Mouse (Mus musculus): Measurements from ENCODE around the gene Dhrs13. TPM values are rescaled to one million over a fixed set of nuclear protein-coding genes. Genes with fewer than 3 reads are reported as not detected.
A peak's percentile ranks its signal among the peaks of the same experiment; 100 is the strongest.

Dhrs13 gene
- polyA plus RNA-seq, 1 experiment from 2014 or later = 55.3 TPM

- Histone ChIP-seq H3K36me3 (peaks cover 53% of the 10 kb centered on the region), H3K27ac (replicated peaks) (no peak overlapping the region), H3K27me3 (replicated peaks) (no peaks in the 10 kb centered on the region), H3K4me1 (no peaks in the 10 kb centered on the region), H3K9ac (replicated peaks) (no peak overlapping the region), H3K9me3 (replicated peaks) (no peaks in the 10 kb centered on the region), H3K4me3 (replicated peaks) (no peak overlapping the region), H3K4me2 (no peak overlapping the region)
- ATAC-seq (ENCODE audit: low FRiP score) = no peak
- 98% methylated on average over 9 of the region's 9 CpGs for WGBS
Measured at GRCm38 (mm10) chr11:78073577-78074276, 41.6 kb downstream of the Dhrs13 start.

DNA sequence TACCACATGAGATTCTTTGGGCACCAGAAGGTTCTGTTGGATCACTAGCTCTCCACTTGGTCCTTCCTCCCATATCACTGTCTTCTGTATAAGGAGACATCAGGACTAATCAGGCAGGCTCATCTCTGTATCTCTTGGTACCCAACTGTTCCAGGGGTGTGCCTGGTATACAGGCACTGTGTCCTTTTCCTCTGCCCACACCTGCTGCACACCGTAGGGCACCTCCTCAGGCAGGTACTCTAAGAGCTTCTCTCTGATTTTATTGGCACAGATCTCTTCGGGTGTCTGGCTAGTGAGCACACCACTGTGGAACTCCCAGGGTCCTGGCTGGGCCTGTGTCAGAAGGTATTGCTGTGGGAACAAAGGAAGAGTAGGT is 42.2 kb downstream of the Dhrs13 start:
- Histone ChIP-seq H3K36me3 (peaks cover 53% of the 10 kb centered on the region), H3K9me3 (replicated peaks) (no peaks in the 10 kb centered on the region), H3K4me1 (peaks cover 5% of the 10 kb centered on the region), H3K27me3 (replicated peaks) (no peaks in the 10 kb centered on the region), H3K27ac (replicated peaks) (no peak overlapping the region), H3K4me3 (replicated peaks) (no peak overlapping the region), H3K4me2 (no peak overlapping the region), H3K9ac (replicated peaks) (no peak overlapping the region)
- 93% methylated on average over 2 of the region's 2 CpGs for WGBS
- ATAC-seq (ENCODE audit: low FRiP score) = no peak

DNA sequence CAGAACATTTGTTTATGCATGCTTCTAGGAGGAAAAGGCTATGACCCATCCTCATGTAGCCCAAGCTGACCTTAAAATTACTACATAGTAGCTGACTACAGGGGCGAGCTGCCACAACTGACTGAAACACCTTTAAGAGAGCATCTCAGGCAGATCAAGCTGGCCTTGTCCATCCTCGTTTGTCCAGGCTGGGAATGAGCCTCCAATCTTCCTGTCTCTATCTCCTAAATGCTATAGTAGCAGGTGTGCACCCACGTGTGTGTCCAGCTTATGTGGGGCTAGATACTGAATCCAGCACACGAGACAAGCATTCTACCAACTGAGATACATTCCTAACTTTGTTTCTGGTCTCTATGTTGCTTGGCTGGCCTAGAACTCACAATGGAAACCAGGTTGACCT is 42.6 kb downstream of the Dhrs13 start:
- H3K9me3 ChIP-seq (replicated peaks) = no peaks in the 10 kb centered on the region
- no peak overlapping the region for H3K4me3 ChIP-seq (replicated peaks)
- ATAC-seq (ENCODE audit: low FRiP score) = no peak
- H3K36me3 ChIP-seq = peaks cover 53% of the 10 kb centered on the region
- no peak overlapping the region for H3K4me2 ChIP-seq
- no peak overlapping the region for H3K27ac ChIP-seq (replicated peaks)
- 96% methylated on average over 4 of the region's 4 CpGs for WGBS
- H3K27me3 ChIP-seq (replicated peaks) = no peaks in the 10 kb centered on the region
- peaks cover 9% of the 10 kb centered on the region for H3K4me1 ChIP-seq
- H3K9ac ChIP-seq (replicated peaks) = no peak overlapping the region

GRCm38 (mm10) chr11:78079961-78080921 is 48.2 kb downstream of the Dhrs13 start, which contains the start of gene Eral1:
Gene Eral1, minus strand, starts transcription at chr11:78080383.
- peaks cover 15% of the 10 kb centered on the region for H3K4me1 ChIP-seq
- peak within 1 kb of the TSS; percentile 66 for H3K4me2 ChIP-seq
- peak; percentile 98 for ATAC-seq (ENCODE audit: low FRiP score)
- H3K4me3 ChIP-seq (replicated peaks) = peak within 1 kb of the TSS; percentile 82
- peaks cover 16% of the 10 kb centered on the region for H3K36me3 ChIP-seq
- peak within 1 kb of the TSS; percentile 78 for H3K9ac ChIP-seq (replicated peaks)
- H3K9me3 ChIP-seq (replicated peaks) = no peaks in the 10 kb centered on the region
- WGBS = 2% methylated on average over 42 of the region's 42 CpGs
- peaks cover 8% of the 10 kb centered on the region; the same call in 1 of the 2 replicates for H3K27me3 ChIP-seq (replicated peaks)
- H3K27ac ChIP-seq (replicated peaks) = peak within 1 kb of the TSS; percentile 85

DNA sequence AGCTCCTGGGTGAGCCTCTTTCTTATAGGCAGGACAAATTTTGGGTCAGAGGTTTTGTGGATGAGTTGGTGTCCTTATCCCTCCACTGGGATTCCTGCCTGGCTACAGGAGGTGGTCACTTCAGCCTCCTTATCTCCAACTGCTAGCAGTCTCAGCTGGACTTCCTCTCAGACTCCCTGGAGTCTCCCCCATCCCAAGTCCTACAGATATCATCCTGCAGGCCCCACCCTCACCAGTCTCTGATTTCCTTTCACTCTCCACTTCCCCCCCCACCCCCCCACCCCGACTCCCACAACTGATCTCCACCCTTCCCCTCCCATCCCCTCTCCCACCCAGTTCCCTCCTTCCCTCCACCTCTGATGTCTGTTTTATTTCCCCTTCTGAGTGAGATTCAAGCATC is 51.5 kb downstream of the Dhrs13 start:
- H3K9ac ChIP-seq (replicated peaks) = no peak overlapping the region
- H3K4me1 ChIP-seq = peaks cover 15% of the 10 kb centered on the region
- no peak overlapping the region for H3K4me3 ChIP-seq (replicated peaks)
- peaks cover 8% of the 10 kb centered on the region; the same call in 1 of the 2 replicates for H3K27me3 ChIP-seq (replicated peaks)
- H3K36me3 ChIP-seq = no peaks in the 10 kb centered on the region
- no peaks in the 10 kb centered on the region for H3K9me3 ChIP-seq (replicated peaks)
- no peak overlapping the region for H3K4me2 ChIP-seq
- ATAC-seq (ENCODE audit: low FRiP score) = no peak
- 55% methylated on average over 1 of the region's 1 CpGs for WGBS
- H3K27ac ChIP-seq (replicated peaks) = no peak overlapping the region

DNA sequence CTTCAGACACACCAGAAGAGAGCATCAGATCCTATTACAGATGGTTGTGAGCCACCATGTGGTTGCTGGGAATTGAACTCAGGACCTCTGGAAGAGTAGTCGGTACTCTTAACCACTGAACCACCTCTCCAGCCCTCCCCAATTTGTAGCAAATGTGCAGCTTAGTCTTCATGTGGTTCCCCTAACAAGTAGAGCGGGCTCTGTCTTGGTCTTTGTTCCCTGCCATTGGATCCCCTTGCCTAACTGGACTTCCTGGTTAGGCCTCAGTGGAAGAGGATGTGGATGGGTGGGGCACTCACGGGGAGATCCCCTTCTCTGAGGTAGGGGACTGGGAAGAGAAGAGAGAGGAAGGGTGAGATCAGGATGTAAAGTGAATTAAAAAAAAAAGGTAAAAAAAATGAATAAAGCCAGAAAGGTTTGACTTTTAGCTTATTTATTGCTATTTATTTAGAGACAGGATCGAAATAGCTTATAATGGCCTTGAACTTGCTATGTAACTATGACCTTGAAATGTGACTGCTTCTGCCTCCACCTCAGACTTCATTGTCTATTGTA is 54.9 kb downstream of the Dhrs13 start:
- Histone ChIP-seq H3K9me3 (replicated peaks) (no peaks in the 10 kb centered on the region), H3K36me3 (no peaks in the 10 kb centered on the region), H3K27me3 (replicated peaks) (peaks cover 8% of the 10 kb centered on the region; the same call in 1 of the 2 replicates), H3K4me3 (replicated peaks) (no peak overlapping the region), H3K4me1 (no peaks in the 10 kb centered on the region), H3K9ac (replicated peaks) (no peak overlapping the region), H3K4me2 (no peak overlapping the region), H3K27ac (replicated peaks) (no peak overlapping the region)
- 79% methylated on average over 4 of the region's 4 CpGs for WGBS
- ATAC-seq (ENCODE audit: low FRiP score) = no peak

MicroRNAs within 50 kb of the gene (microRNA counts, 519-probe panel; counts per million panel counts)
- microRNA mmu-miR-144 = 3,199 counts per million, percentile 78 among the panel's probes with 10 or more counts
- microRNA mmu-miR-451 = 2,799 counts per million, percentile 66 among the panel's probes with 10 or more counts

Small RNAs within 50 kb of the gene (microRNA-seq; reads per million reads assigned to microRNA genes)
- gene Mir144 = 24.2 reads per million, percentile 33 among the genes with 10 or more reads in this experiment
- gene Mir451a = not detected
- gene Mir451b = not detected

Other genes with a start within 250 kb of the Dhrs13 start
- gene Gm10277, start 244.5 kb upstream of the Dhrs13 start, polyA plus RNA-seq (2015; fragmentation: Nextera tagmentation; extraction: Ambion mirVana) = 1.5 and 1.8 TPM in 2 replicates
- 5.4 and 5.5 TPM in 2 replicates for gene Pipox, start 138.2 kb upstream of the Dhrs13 start, polyA plus RNA-seq (2015; fragmentation: Nextera tagmentation; extraction: Ambion mirVana)
- 101 and 123 TPM in 2 replicates for gene Sez6, start 101.5 kb upstream of the Dhrs13 start, polyA plus RNA-seq (2015; fragmentation: Nextera tagmentation; extraction: Ambion mirVana)
- 14.6 and 16.9 TPM in 2 replicates for gene Phf12, start 49.5 kb upstream of the Dhrs13 start, polyA plus RNA-seq (2015; fragmentation: Nextera tagmentation; extraction: Ambion mirVana)
- 121 and 132 TPM in 2 replicates for gene Flot2, start 5.7 kb downstream of the Dhrs13 start, polyA plus RNA-seq (2015; fragmentation: Nextera tagmentation; extraction: Ambion mirVana)
- 30.1 and 30.9 TPM in 2 replicates for gene Eral1, start 48.1 kb downstream of the Dhrs13 start, polyA plus RNA-seq (2015; fragmentation: Nextera tagmentation; extraction: Ambion mirVana)
- gene Fam222b, start 62.4 kb downstream of the Dhrs13 start, polyA plus RNA-seq (2015; fragmentation: Nextera tagmentation; extraction: Ambion mirVana) = 22.2 and 24.2 TPM in 2 replicates
- gene Traf4, start 133.3 kb downstream of the Dhrs13 start, polyA plus RNA-seq (2015; fragmentation: Nextera tagmentation; extraction: Ambion mirVana) = 82.1 and 85.4 TPM in 2 replicates
- 7.0 and 9.7 TPM in 2 replicates for gene Nek8, start 144.4 kb downstream of the Dhrs13 start, polyA plus RNA-seq (2015; fragmentation: Nextera tagmentation; extraction: Ambion mirVana)
- gene Tlcd1, start 144.4 kb downstream of the Dhrs13 start, polyA plus RNA-seq (2015; fragmentation: Nextera tagmentation; extraction: Ambion mirVana) = 19.3 and 20.0 TPM in 2 replicates
- gene Rpl23a, start 151.3 kb downstream of the Dhrs13 start, polyA plus RNA-seq (2015; fragmentation: Nextera tagmentation; extraction: Ambion mirVana) = 774 and 869 TPM in 2 replicates
- gene Rab34, start 156.2 kb downstream of the Dhrs13 start, polyA plus RNA-seq (2015; fragmentation: Nextera tagmentation; extraction: Ambion mirVana) = 66.1 and 71.0 TPM in 2 replicates
- 3.3 and 4.8 TPM in 2 replicates for gene Proca1, start 161.1 kb downstream of the Dhrs13 start, polyA plus RNA-seq (2015; fragmentation: Nextera tagmentation; extraction: Ambion mirVana)
- gene Sdf2, start 213.5 kb downstream of the Dhrs13 start, polyA plus RNA-seq (2015; fragmentation: Nextera tagmentation; extraction: Ambion mirVana) = 93.2 and 97.1 TPM in 2 replicates
- gene Supt6, start 213.7 kb downstream of the Dhrs13 start, polyA plus RNA-seq (2015; fragmentation: Nextera tagmentation; extraction: Ambion mirVana) = 22.9 and 25.1 TPM in 2 replicates
- 56.5 and 65.2 TPM in 2 replicates for gene 2610507B11Rik, start 229.5 kb downstream of the Dhrs13 start, polyA plus RNA-seq (2015; fragmentation: Nextera tagmentation; extraction: Ambion mirVana)